Mouse (Mus musculus) heart, embryonic 12.5 days (tissue): ENCODE data around the gene Slc44a2. TPM values are rescaled to one million over a fixed set of nuclear protein-coding genes. Genes with fewer than 3 reads are reported as not detected.

Source experiments
- ATAC-seq: fragments of 200-750 bp; cut with Nextera tagmentation; 2 replicates; pipeline ENCODE4 v1.8.0; 2017; ENCODE audit warnings: moderate TSS enrichment, moderate library complexity; ENCODE audit not compliant: insufficient number of reproducible peaks, low FRiP score
- H3K27ac ChIP-seq: fragments of 300-500 bp; sonication (generic); 2 replicates; pipeline ENCODE4 v1.5.1; 2016; ENCODE audit warnings: mild to moderate bottlenecking, moderate library complexity; ENCODE audit not compliant: poor library complexity, severe bottlenecking
- H3K27me3 ChIP-seq: fragments of 300-500 bp; sonication (generic); replicated peaks from 2 replicates; pipeline ENCODE4 v1.6.1; 2016; ENCODE audit warnings: mild to moderate bottlenecking, moderate library complexity
- H3K36me3 ChIP-seq: fragments of 300-500 bp; sonication (generic); 2 replicates; pipeline ENCODE4 v1.6.1; 2016; ENCODE audit warnings: mild to moderate bottlenecking, moderate library complexity
- H3K4me1 ChIP-seq: fragments of 300-500 bp; sonication (generic); replicated peaks from 2 replicates; pipeline ENCODE4 v1.6.1; 2016; ENCODE audit warnings: mild to moderate bottlenecking
- H3K4me2 ChIP-seq: fragments of 300-500 bp; sonication (generic); 2 replicates; pipeline ENCODE4 v1.6.1; 2016; ENCODE audit warnings: mild to moderate bottlenecking, moderate library complexity
- H3K4me3 ChIP-seq: fragments of 300-500 bp; sonication (generic); 2 replicates; pipeline ENCODE4 v1.5.1; 2016; ENCODE audit warnings: mild to moderate bottlenecking
- H3K9ac ChIP-seq: fragments of 300-500 bp; sonication (generic); 2 replicates; pipeline ENCODE4 v1.6.1; 2016; ENCODE audit warnings: mild to moderate bottlenecking, moderate library complexity
- H3K9me3 ChIP-seq: fragments of 300-500 bp; sonication (generic); replicated peaks from 2 replicates; pipeline ENCODE4 v1.6.1; 2016; ENCODE audit warnings: mild to moderate bottlenecking, moderate library complexity
- WGBS: fragments of 180-500 bp; shearing (Covaris S2); methylation state at CpG from one replicate; pipeline ENCODE4 v1.1.7; 2016; 5-methylcytosine and 5-hydroxymethylcytosine counted together
- polyA plus RNA-seq: library from polyadenylated mRNA; unstranded; fragments of >200 nt; fragmentation: Nextera tagmentation; extraction: Ambion mirVana; gene quantifications from 2 replicates; pipeline ENCODE4 v1.2.1, GENCODE M21; 2016

Slc44a2 gene
- polyA plus RNA-seq, 1 experiment from 2014 or later, result 69.1 TPM

DNA sequence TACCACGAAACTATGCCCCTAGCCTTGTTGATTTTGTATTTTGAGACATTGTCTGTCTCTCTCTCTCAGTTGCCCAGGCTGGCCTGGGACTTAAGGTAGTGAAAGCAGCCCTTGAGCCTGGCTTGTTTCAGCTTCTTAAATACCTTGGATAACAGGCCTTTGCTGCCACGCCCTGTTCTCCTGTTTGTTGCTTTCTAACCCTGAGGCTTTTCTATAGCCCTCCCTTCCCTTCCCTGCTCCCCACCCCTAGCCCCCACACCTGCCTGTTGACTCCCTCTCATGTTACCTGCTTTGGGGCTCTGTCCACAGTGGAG, 32.8 kb downstream of the Slc44a2 start:
- H3K27ac ChIP-seq, result 0 out of 2 replicates have a peak overlapping the region, but pooled peaks have one; percentile 60
- no peaks in the 10 kb centered on the region for H3K9me3 ChIP-seq
- no peak overlapping the region for H3K4me2 ChIP-seq
- ATAC-seq, result no peak
- 52% methylated on average over 2 of the region's 2 CpGs for WGBS
- peaks cover 60% of the 10 kb centered on the region for H3K36me3 ChIP-seq
- H3K9ac ChIP-seq, result 0 out of 2 replicates have a peak overlapping the region, but pooled peaks have one; percentile 13
- no peaks in the 10 kb centered on the region for H3K27me3 ChIP-seq
- H3K4me1 ChIP-seq, result peaks cover 16% of the 10 kb centered on the region
- no peak overlapping the region for H3K4me3 ChIP-seq

GRCm38 (mm10) chr9:21354796-21355195, 34.3 kb downstream of the Slc44a2 start:
- ATAC-seq, result no peak
- H3K27ac ChIP-seq, result no peak overlapping the region
- WGBS, result 85% methylated on average over 6 of the region's 6 CpGs
- H3K9ac ChIP-seq, result no peak overlapping the region; the same call in 1 of the 2 replicates
- H3K27me3 ChIP-seq, result 0 out of 2 replicates have a peak, but pooled peaks cover 5% of the 10 kb centered on the region
- H3K4me2 ChIP-seq, result no peak overlapping the region
- H3K4me1 ChIP-seq, result peaks cover 16% of the 10 kb centered on the region
- H3K4me3 ChIP-seq, result no peak overlapping the region
- peaks cover 47% of the 10 kb centered on the region for H3K36me3 ChIP-seq
- H3K9me3 ChIP-seq, result no peaks in the 10 kb centered on the region

- WGBS, result 0% methylated on average over 1 of the region's 1 CpGs
- Histone ChIP-seq H3K4me1 (peaks cover 14% of the 10 kb centered on the region), H3K9me3 (no peaks in the 10 kb centered on the region), H3K4me3 (no peak overlapping the region), H3K4me2 (no peak overlapping the region), H3K36me3 (peaks cover 27% of the 10 kb centered on the region), H3K27me3 (peaks cover 14% of the 10 kb centered on the region), H3K27ac (no peak overlapping the region), H3K9ac (no peak overlapping the region)
- ATAC-seq, result peak; percentile 45; the same call in 1 of the 2 replicates
These were observed 36.7 kb downstream of the Slc44a2 start for GRCm38 (mm10) chr9:21356981-21357718.

- peak overlapping the region; percentile 69 for H3K4me2 ChIP-seq
- peaks cover 3% of the 10 kb centered on the region for H3K36me3 ChIP-seq
- no peak for ATAC-seq
- peak overlapping the region; percentile 89 for H3K4me3 ChIP-seq
- 30% methylated on average over 14 of the region's 14 CpGs for WGBS
- no peaks in the 10 kb centered on the region for H3K9me3 ChIP-seq
- H3K27ac ChIP-seq, result peak overlapping the region; percentile 74
- H3K4me1 ChIP-seq, result peaks cover 19% of the 10 kb centered on the region
- peaks cover 10% of the 10 kb centered on the region for H3K27me3 ChIP-seq
- 0 out of 2 replicates have a peak overlapping the region, but pooled peaks have one; percentile 11 for H3K9ac ChIP-seq
These were observed 46.2 kb downstream of the Slc44a2 start for GRCm38 (mm10) chr9:21366541-21367220.

DNA sequence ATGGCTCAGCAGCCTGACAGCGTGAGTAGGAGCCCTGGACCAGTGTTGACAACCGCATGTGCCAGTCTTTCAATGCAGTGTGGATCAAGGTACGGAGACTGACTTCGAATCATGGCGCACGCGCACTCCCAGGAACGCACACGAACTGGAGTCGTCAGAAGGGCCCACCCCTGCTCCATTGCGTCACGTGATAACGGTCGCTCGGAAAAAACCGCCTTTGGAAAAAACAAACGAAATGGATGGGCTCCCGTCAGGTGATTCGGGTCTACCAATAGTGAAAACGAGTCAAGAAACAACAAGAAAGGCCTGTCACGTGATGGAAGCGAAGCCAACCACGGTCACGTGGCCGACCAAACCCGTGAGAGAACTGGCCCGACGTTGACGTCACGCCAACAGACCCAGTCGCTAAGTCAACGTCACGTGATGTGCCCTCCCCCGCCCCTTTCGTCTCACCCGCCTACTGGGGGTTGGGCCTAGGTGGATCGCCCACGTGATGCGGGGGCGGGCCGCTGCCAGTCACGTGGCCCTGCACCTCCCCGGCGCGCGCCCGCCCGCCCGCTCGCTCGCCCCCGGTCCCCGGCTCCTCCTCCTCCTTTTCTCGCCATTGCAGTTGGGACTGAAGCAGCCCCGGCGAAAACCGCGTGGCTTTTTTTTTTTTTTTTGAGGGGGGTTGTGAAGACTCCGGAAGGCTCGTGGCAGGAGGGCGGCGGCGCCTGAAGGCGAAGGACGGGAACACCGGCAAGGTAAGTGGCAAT, 47.0 kb downstream of the Slc44a2 start, which contains the start of gene Ilf3:
Gene Ilf3, plus strand, starts transcription at position 515 of the 755 bp plus-strand sequence.
- Histone ChIP-seq H3K9me3 (no peaks in the 10 kb centered on the region), H3K4me1 (peaks cover 22% of the 10 kb centered on the region), H3K27me3 (peaks cover 5% of the 10 kb centered on the region; the same call in 1 of the 2 replicates), H3K36me3 (peaks cover 10% of the 10 kb centered on the region), H3K4me2 (peak within 1 kb of the TSS; percentile 90), H3K9ac (peak within 1 kb of the TSS; percentile 88), H3K27ac (peak within 1 kb of the TSS; percentile 85), H3K4me3 (peak within 1 kb of the TSS; percentile 89)
- under 1% methylated on average over 62 of the region's 66 CpGs for WGBS
- peak; percentile 93 for ATAC-seq

- under 1% methylated on average over 38 of the region's 38 CpGs for WGBS
- peaks cover 26% of the 10 kb centered on the region for H3K4me1 ChIP-seq
- H3K4me3 ChIP-seq, result peak overlapping the region; percentile 89
- no peaks in the 10 kb centered on the region for H3K9me3 ChIP-seq
- H3K4me2 ChIP-seq, result peak overlapping the region; percentile 90
- H3K36me3 ChIP-seq, result peaks cover 16% of the 10 kb centered on the region
- H3K9ac ChIP-seq, result peak overlapping the region; percentile 88
- ATAC-seq, result peak; percentile 53
- peak overlapping the region; percentile 85 for H3K27ac ChIP-seq
- H3K27me3 ChIP-seq, result no peaks in the 10 kb centered on the region
These were observed 47.7 kb downstream of the Slc44a2 start for GRCm38 (mm10) chr9:21368131-21368584.

GRCm38 (mm10) chr9:21369080-21369479, 48.6 kb downstream of the Slc44a2 start:
- ATAC-seq, result no peak

DNA sequence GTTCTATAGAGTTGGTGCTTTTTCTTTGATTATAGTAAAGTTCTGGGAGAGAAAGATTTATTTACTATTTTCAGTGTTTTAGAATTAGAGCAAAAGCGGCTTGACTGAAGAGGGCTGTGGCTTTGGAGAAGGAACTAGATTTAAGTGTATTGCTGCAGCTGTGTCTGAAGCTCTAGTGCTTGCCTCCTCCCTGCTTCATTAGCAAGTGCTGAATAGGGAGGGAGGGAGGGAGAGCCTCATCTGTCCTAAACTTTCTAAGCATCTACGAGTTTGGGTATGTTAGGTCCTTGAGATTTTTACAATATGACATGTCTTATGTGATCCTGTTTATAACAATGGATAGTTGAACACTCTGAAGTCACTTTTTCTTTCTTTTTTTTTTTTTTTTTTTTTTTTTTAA, 50.4 kb downstream of the Slc44a2 start:
- no peaks in the 10 kb centered on the region for H3K9me3 ChIP-seq
- no peak for ATAC-seq
- no peaks in the 10 kb centered on the region for H3K27me3 ChIP-seq
- H3K36me3 ChIP-seq, result peaks cover 25% of the 10 kb centered on the region
- H3K4me3 ChIP-seq, result no peak overlapping the region
- peaks cover 26% of the 10 kb centered on the region for H3K4me1 ChIP-seq
- 74% methylated on average over 2 of the region's 2 CpGs for WGBS
- H3K4me2 ChIP-seq, result no peak overlapping the region
- H3K27ac ChIP-seq, result no peak overlapping the region
- no peak overlapping the region for H3K9ac ChIP-seq

More at GRCm38 (mm10) chr9:21369080-21369479, 48.6 kb downstream of the Slc44a2 start:
- H3K36me3 ChIP-seq, result peaks cover 16% of the 10 kb centered on the region
- no peaks in the 10 kb centered on the region for H3K27me3 ChIP-seq
- H3K27ac ChIP-seq, result no peak overlapping the region
- no peaks in the 10 kb centered on the region for H3K9me3 ChIP-seq
- H3K4me1 ChIP-seq, result peaks cover 26% of the 10 kb centered on the region
- WGBS, result 60% methylated on average over 11 of the region's 11 CpGs
- H3K4me2 ChIP-seq, result peak overlapping the region; percentile 90
- H3K4me3 ChIP-seq, result peak overlapping the region; percentile 89
- peak overlapping the region; percentile 88 for H3K9ac ChIP-seq

- Histone ChIP-seq H3K9me3 (no peaks in the 10 kb centered on the region), H3K27ac (no peak overlapping the region), H3K4me2 (no peak overlapping the region), H3K36me3 (peaks cover 28% of the 10 kb centered on the region), H3K9ac (no peak overlapping the region), H3K4me1 (peaks cover 35% of the 10 kb centered on the region), H3K4me3 (no peak overlapping the region), H3K27me3 (no peaks in the 10 kb centered on the region)
- 73% methylated on average over 1 of the region's 1 CpGs for WGBS
- ATAC-seq, result no peak
These were observed 52.0 kb downstream of the Slc44a2 start for GRCm38 (mm10) chr9:21372508-21372907.

DNA sequence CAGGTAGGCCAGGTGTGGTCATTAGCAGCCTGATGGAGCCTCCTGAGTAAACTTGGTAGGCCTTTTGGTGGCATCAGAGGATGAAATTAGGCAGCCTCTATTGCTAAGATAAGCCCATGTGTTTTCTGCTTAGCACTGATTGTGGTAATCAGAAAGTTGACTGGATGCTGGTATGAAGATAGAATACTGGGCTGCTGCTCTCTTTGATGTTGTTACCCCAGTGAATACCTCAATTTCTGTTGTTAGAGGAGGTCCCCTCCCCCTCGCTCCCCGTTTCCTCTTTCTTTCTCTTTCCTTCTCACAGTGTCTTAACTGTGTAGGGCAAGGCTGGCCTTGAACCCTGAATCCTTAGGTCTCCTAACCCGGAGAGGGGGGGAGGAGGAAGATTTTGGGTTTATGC, 58.7 kb downstream of the Slc44a2 start:
- Histone ChIP-seq H3K9me3 (no peaks in the 10 kb centered on the region), H3K4me3 (no peak overlapping the region), H3K27me3 (no peaks in the 10 kb centered on the region), H3K9ac (0 out of 2 replicates have a peak overlapping the region, but pooled peaks have one; percentile 6), H3K4me1 (peaks cover 52% of the 10 kb centered on the region), H3K36me3 (peaks cover 34% of the 10 kb centered on the region), H3K27ac (no peak overlapping the region), H3K4me2 (no peak overlapping the region)
- WGBS, result 65% methylated on average over 3 of the region's 3 CpGs
- no peak for ATAC-seq

DNA sequence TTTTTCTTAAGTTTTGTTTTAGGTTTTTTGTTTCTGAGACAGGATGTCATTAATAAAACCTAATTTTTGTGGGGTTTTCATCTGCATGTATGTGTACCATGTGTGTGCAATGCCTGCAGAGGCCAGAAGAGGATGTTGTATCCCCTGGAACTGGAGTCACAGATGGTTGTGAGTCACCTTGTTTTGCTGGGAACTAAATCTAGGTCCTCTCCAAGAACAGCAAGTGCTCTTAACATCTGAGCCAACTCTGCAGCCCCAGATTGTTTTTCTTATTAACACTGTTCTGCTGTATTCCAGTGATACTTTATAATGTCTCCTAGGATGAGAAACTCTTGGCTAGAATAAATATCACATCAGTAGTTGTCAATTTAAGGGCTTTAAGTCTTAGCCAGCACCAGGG, 60.4 kb downstream of the Slc44a2 start:
- H3K4me2 ChIP-seq, result no peak overlapping the region
- no peak overlapping the region for H3K27ac ChIP-seq
- H3K9me3 ChIP-seq, result no peaks in the 10 kb centered on the region
- no peak overlapping the region for H3K9ac ChIP-seq
- ATAC-seq, result no peak
- H3K4me1 ChIP-seq, result peaks cover 58% of the 10 kb centered on the region
- H3K27me3 ChIP-seq, result no peaks in the 10 kb centered on the region
- peaks cover 25% of the 10 kb centered on the region for H3K36me3 ChIP-seq
- no peak overlapping the region for H3K4me3 ChIP-seq
